Mouse (Mus musculus) stomach, postnatal 0 days (tissue): ENCODE measurements at regions not wholly inside any gene's neighbourhood (a gene's known extent, or its start where the extent isn't known, plus 50 kb on each side); places are given as distances from the start of the nearest gene placed in this dataset.

Source experiments
- ATAC-seq: fragments of 200-750 bp; cut with Nextera tagmentation; 2 replicates; pipeline ENCODE4 v1.8.0; 2017; ENCODE audit not compliant: low FRiP score, low TSS enrichment
- DNase-seq: peaks from one replicate; pipeline ENCODE4 v3.0.0-alpha.2; 2016; ENCODE audit warnings: low spot score
- H3K27ac ChIP-seq: fragments of 300-500 bp; sonication (generic); replicated peaks from 2 replicates; pipeline ENCODE4 v1.5.1; 2014; ENCODE audit warnings: mild to moderate bottlenecking, control low read depth
- H3K27me3 ChIP-seq: fragments of 300-500 bp; sonication (generic); 2 replicates; pipeline ENCODE4 v1.6.1; 2014; ENCODE audit warnings: low read length; ENCODE audit not compliant: control insufficient read depth, insufficient read depth
- H3K36me3 ChIP-seq: fragments of 300-500 bp; sonication (generic); 2 replicates; pipeline ENCODE4 v1.6.1; 2014; ENCODE audit warnings: low read length, mixed read lengths; ENCODE audit not compliant: control insufficient read depth, insufficient read depth
- H3K4me1 ChIP-seq: fragments of 300-500 bp; sonication (generic); replicated peaks from 2 replicates; pipeline ENCODE4 v1.6.1; 2014; ENCODE audit warnings: antibody characterized with exemption; ENCODE audit not compliant: control insufficient read depth, insufficient read depth
- H3K4me2 ChIP-seq: fragments of 300-500 bp; sonication (generic); replicated peaks from 2 replicates; pipeline ENCODE4 v1.6.1; 2014; ENCODE audit warnings: low read depth, mild to moderate bottlenecking, control low read depth, moderate library complexity
- H3K4me3 ChIP-seq: fragments of 300-500 bp; sonication (generic); 2 replicates; pipeline ENCODE4 v1.5.1; 2014; ENCODE audit warnings: low read depth, low read length, control low read depth
- H3K9ac ChIP-seq: fragments of 300-500 bp; sonication (generic); 2 replicates; pipeline ENCODE4 v1.6.1; 2014; ENCODE audit warnings: mild to moderate bottlenecking, low read length, control low read depth, mixed read lengths
- H3K9me3 ChIP-seq: fragments of 300-500 bp; sonication (generic); 2 replicates; pipeline ENCODE4 v1.6.1; 2016; ENCODE audit warnings: low read length; ENCODE audit not compliant: control insufficient read depth
- CTCF ChIP-seq: IDR thresholded peaks from 2 replicates; pipeline ENCODE4 v1.5.1; 2016; ENCODE audit warnings: antibody characterized with exemption, low read depth, mild to moderate bottlenecking, moderate library complexity
- EP300 ChIP-seq: optimal IDR thresholded peaks from 2 replicates; pipeline ENCODE3; 2016; ENCODE audit warnings: antibody characterized with exemption
- WGBS: fragments of 180-500 bp; shearing (Covaris S2); extraction: QIAGEN DNeasy Blood & Tissue Kit; methylation state at CpG from one replicate; pipeline ENCODE4 v1.1.7; 2014; 5-methylcytosine and 5-hydroxymethylcytosine counted together

GRCm38 (mm10) chr1:164714905-164715304, 81.5 kb upstream of the Dpt start:
- Histone ChIP-seq H3K36me3 (no peaks in the 10 kb centered on the region), H3K27me3 (no peaks in the 10 kb centered on the region), H3K4me1 (no peaks in the 10 kb centered on the region), H3K4me3 (no peak overlapping the region), H3K4me2 (no peak overlapping the region), H3K9me3 (no peaks in the 10 kb centered on the region), H3K27ac (peak overlapping the region; percentile 5; the same call in 1 of the 2 replicates), H3K9ac (no peak overlapping the region)
- ATAC-seq (no peak), DNase-seq (no peak)
- 54% methylated on average over 2 of the region's 2 CpGs for WGBS
- TF ChIP-seq EP300 (no peak), CTCF (no peak)

GRCm38 (mm10) chr1:164713798-164714551, 82.5 kb upstream of the Dpt start:
- Histone ChIP-seq H3K9ac (no peak overlapping the region), H3K36me3 (no peaks in the 10 kb centered on the region), H3K27me3 (no peaks in the 10 kb centered on the region), H3K9me3 (no peaks in the 10 kb centered on the region), H3K4me1 (no peaks in the 10 kb centered on the region), H3K4me3 (no peak overlapping the region), H3K4me2 (no peak overlapping the region), H3K27ac (no peak overlapping the region; the same call in 1 of the 2 replicates)
- 39% methylated on average over 4 of the region's 4 CpGs for WGBS
- ATAC-seq (peak; percentile 88), DNase-seq (no peak)
- TF ChIP-seq CTCF: no peak
- no peak for TF ChIP-seq EP300

GRCm38 (mm10) chr1:164712514-164712913, 83.9 kb upstream of the Dpt start:
- no peak overlapping the region for H3K9ac ChIP-seq
- H3K4me2 ChIP-seq: no peak overlapping the region
- H3K36me3 ChIP-seq: no peaks in the 10 kb centered on the region
- 72% methylated on average over 3 of the region's 3 CpGs for WGBS
- H3K27ac ChIP-seq: peak overlapping the region; percentile 19; the same call in 1 of the 2 replicates
- TF ChIP-seq EP300: no peak
- no peak for TF ChIP-seq CTCF
- H3K9me3 ChIP-seq: no peaks in the 10 kb centered on the region
- peak; percentile 75 for ATAC-seq
- DNase-seq: peak; percentile 47
- H3K4me3 ChIP-seq: no peak overlapping the region
- H3K4me1 ChIP-seq: no peaks in the 10 kb centered on the region
- no peaks in the 10 kb centered on the region for H3K27me3 ChIP-seq

- TF ChIP-seq EP300: no peak
- TF ChIP-seq CTCF: no peak
- ATAC-seq (peak; percentile 50; the same call in 1 of the 2 replicates), DNase-seq (no peak)
- Histone ChIP-seq H3K4me1 (no peaks in the 10 kb centered on the region), H3K4me3 (no peak overlapping the region), H3K9ac (no peak overlapping the region), H3K36me3 (no peaks in the 10 kb centered on the region), H3K27me3 (no peaks in the 10 kb centered on the region), H3K9me3 (no peaks in the 10 kb centered on the region), H3K4me2 (no peak overlapping the region), H3K27ac (peak overlapping the region; percentile 63; the same call in 1 of the 2 replicates)
- WGBS: 66% methylated on average over 11 of the region's 11 CpGs
Observed at GRCm38 (mm10) chr1:164704397-164705091, 91.9 kb upstream of the Dpt start.

- H3K9me3 ChIP-seq: no peaks in the 10 kb centered on the region
Observed at GRCm38 (mm10) chr1:164703560-164704131, 92.8 kb upstream of the Dpt start.

More at GRCm38 (mm10) chr1:164703560-164704131, 92.8 kb upstream of the Dpt start:
- Histone ChIP-seq H3K4me3 (no peak overlapping the region), H3K4me2 (no peak overlapping the region), H3K27me3 (no peaks in the 10 kb centered on the region), H3K27ac (peak overlapping the region; percentile 45), H3K9ac (no peak overlapping the region), H3K4me1 (no peaks in the 10 kb centered on the region), H3K36me3 (no peaks in the 10 kb centered on the region)
- 40% methylated on average over 4 of the region's 4 CpGs for WGBS
- peak; percentile 31 for DNase-seq
- TF ChIP-seq CTCF: no peak
- TF ChIP-seq EP300: no peak
- ATAC-seq: peak; percentile 91
